Mouse (Mus musculus) liver, embryonic 16.5 days (tissue): ENCODE measurements at regions not wholly inside any gene's neighbourhood (a gene's known extent, or its start where the extent isn't known, plus 50 kb on each side); places are given as distances from the start of the nearest gene placed in this dataset.

Experiments
- ATAC-seq: fragments of 200-750 bp; cut with Nextera tagmentation; 2 replicates; pipeline ENCODE4 v1.8.0; 2017; ENCODE audit warnings: low read depth, mild to moderate bottlenecking, moderate number of reproducible peaks, moderate library complexity
- H3K27ac ChIP-seq: fragments of 300-500 bp; sonication (generic); 2 replicates; pipeline ENCODE4 v1.5.1; 2014; ENCODE audit warnings: mild to moderate bottlenecking, low read length
- H3K27me3 ChIP-seq: fragments of 300-500 bp; sonication (generic); 2 replicates; pipeline ENCODE4 v1.6.1; 2014; ENCODE audit warnings: low read depth, low read length, mixed read lengths; ENCODE audit not compliant: control insufficient read depth, insufficient read depth
- H3K36me3 ChIP-seq: fragments of 300-500 bp; sonication (generic); 2 replicates; pipeline ENCODE4 v1.6.1; 2014; ENCODE audit warnings: mild to moderate bottlenecking; ENCODE audit not compliant: control insufficient read depth, insufficient read depth
- H3K4me1 ChIP-seq: fragments of 300-500 bp; sonication (generic); 2 replicates; pipeline ENCODE4 v1.6.1; 2014; ENCODE audit warnings: low read depth, low read length, mixed read lengths; ENCODE audit not compliant: control insufficient read depth
- H3K4me2 ChIP-seq: fragments of 300-500 bp; sonication (generic); 2 replicates; pipeline ENCODE4 v1.6.1; 2014; ENCODE audit warnings: low read depth, low read length, mixed read lengths
- H3K4me3 ChIP-seq: fragments of 300-500 bp; sonication (generic); 2 replicates; pipeline ENCODE4 v1.5.1; 2014; ENCODE audit warnings: low read depth, mild to moderate bottlenecking, low read length
- H3K9ac ChIP-seq: fragments of 300-500 bp; sonication (generic); 2 replicates; pipeline ENCODE4 v1.6.1; 2014; ENCODE audit warnings: low read depth, low read length
- H3K9me3 ChIP-seq: fragments of 300-500 bp; sonication (generic); replicated peaks from 2 replicates; pipeline ENCODE4 v1.6.1; 2016; ENCODE audit warnings: low read length; ENCODE audit not compliant: control insufficient read depth
- WGBS: fragments of 180-500 bp; shearing (Covaris S2); extraction: QIAGEN DNeasy Blood & Tissue Kit; methylation state at CpG from one replicate; pipeline ENCODE4 v1.1.7; 2014; ENCODE audit not compliant: insufficient replicate concordance; 5-methylcytosine and 5-hydroxymethylcytosine counted together

- WGBS = 11% methylated on average over 14 of the region's 14 CpGs
- Histone ChIP-seq H3K4me1 (no peaks in the 10 kb centered on the region; the same call in 1 of the 2 replicates), H3K4me3 (no peak overlapping the region), H3K9ac (no peak overlapping the region), H3K4me2 (no peak overlapping the region), H3K27ac (peak overlapping the region; percentile 72), H3K9me3 (no peaks in the 10 kb centered on the region), H3K27me3 (no peaks in the 10 kb centered on the region), H3K36me3 (no peaks in the 10 kb centered on the region)
- ATAC-seq = peak; percentile 87
These were observed 183.3 kb upstream of the Gm5148 start for GRCm38 (mm10) chr3:37907432-37908088.

GRCm38 (mm10) chr3:37906806-37907251, 182.5 kb upstream of the Gm5148 start:
- Histone ChIP-seq H3K9ac (no peak overlapping the region), H3K36me3 (no peaks in the 10 kb centered on the region), H3K4me2 (no peak overlapping the region), H3K27me3 (no peaks in the 10 kb centered on the region), H3K27ac (0 out of 2 replicates have a peak overlapping the region, but pooled peaks have one; percentile 7), H3K4me1 (no peaks in the 10 kb centered on the region; the same call in 1 of the 2 replicates), H3K9me3 (no peaks in the 10 kb centered on the region), H3K4me3 (no peak overlapping the region)
- ATAC-seq = no peak
- WGBS = 17% methylated on average over 5 of the region's 5 CpGs

GRCm38 (mm10) chr3:37904188-37904587, 179.9 kb upstream of the Gm5148 start:
- no peak overlapping the region for H3K9ac ChIP-seq
- no peak for ATAC-seq
- no peaks in the 10 kb centered on the region for H3K27me3 ChIP-seq
- H3K4me2 ChIP-seq = no peak overlapping the region
- H3K9me3 ChIP-seq = no peaks in the 10 kb centered on the region
- no peaks in the 10 kb centered on the region; the same call in 1 of the 2 replicates for H3K4me1 ChIP-seq
- no peak overlapping the region for H3K4me3 ChIP-seq
- 24% methylated on average over 3 of the region's 3 CpGs for WGBS
- no peak overlapping the region for H3K27ac ChIP-seq
- no peaks in the 10 kb centered on the region for H3K36me3 ChIP-seq

GRCm38 (mm10) chr3:37903482-37903881, 179.2 kb upstream of the Gm5148 start:
- Histone ChIP-seq H3K27ac (no peak overlapping the region), H3K4me1 (no peaks in the 10 kb centered on the region; the same call in 1 of the 2 replicates), H3K4me3 (no peak overlapping the region), H3K36me3 (no peaks in the 10 kb centered on the region), H3K27me3 (no peaks in the 10 kb centered on the region), H3K9me3 (no peaks in the 10 kb centered on the region), H3K9ac (no peak overlapping the region), H3K4me2 (no peak overlapping the region)
- 38% methylated on average over 3 of the region's 3 CpGs for WGBS
- peak; percentile 49; the same call in 1 of the 2 replicates for ATAC-seq

- no peaks in the 10 kb centered on the region for H3K9me3 ChIP-seq
- no peaks in the 10 kb centered on the region for H3K27me3 ChIP-seq
- 79% methylated on average over 4 of the region's 4 CpGs for WGBS
- H3K27ac ChIP-seq = no peak overlapping the region
- no peak overlapping the region for H3K4me2 ChIP-seq
- H3K4me3 ChIP-seq = no peak overlapping the region
- H3K9ac ChIP-seq = no peak overlapping the region
- no peaks in the 10 kb centered on the region for H3K36me3 ChIP-seq
- no peaks in the 10 kb centered on the region; the same call in 1 of the 2 replicates for H3K4me1 ChIP-seq
- ATAC-seq = no peak
These were observed 178.7 kb upstream of the Gm5148 start for GRCm38 (mm10) chr3:37903021-37903420.

- H3K4me3 ChIP-seq = no peak overlapping the region
- no peak overlapping the region for H3K4me2 ChIP-seq
- H3K4me1 ChIP-seq = no peaks in the 10 kb centered on the region; the same call in 1 of the 2 replicates
These were observed 173.1 kb upstream of the Gm5148 start for GRCm38 (mm10) chr3:37897392-37897791.

GRCm38 (mm10) chr3:37896821-37897311, 172.6 kb upstream of the Gm5148 start:
- H3K4me3 ChIP-seq = no peak overlapping the region
- WGBS = 8% methylated on average over 17 of the region's 17 CpGs
- ATAC-seq = no peak

More at GRCm38 (mm10) chr3:37897392-37897791, 173.1 kb upstream of the Gm5148 start:
- Histone ChIP-seq H3K27ac (no peak overlapping the region), H3K27me3 (no peaks in the 10 kb centered on the region), H3K36me3 (no peaks in the 10 kb centered on the region), H3K9me3 (no peaks in the 10 kb centered on the region; the same call in 1 of the 2 replicates), H3K9ac (no peak overlapping the region)
- WGBS = 30% methylated on average over 3 of the region's 3 CpGs
- no peak for ATAC-seq

GRCm38 (mm10) chr3:37894599-37894998, 170.3 kb upstream of the Gm5148 start:
- no peak overlapping the region for H3K4me2 ChIP-seq
- no peaks in the 10 kb centered on the region; the same call in 1 of the 2 replicates for H3K4me1 ChIP-seq
- no peak overlapping the region for H3K27ac ChIP-seq
- no peaks in the 10 kb centered on the region; the same call in 1 of the 2 replicates for H3K9me3 ChIP-seq
- H3K9ac ChIP-seq = no peak overlapping the region
- no peaks in the 10 kb centered on the region for H3K27me3 ChIP-seq
- H3K4me3 ChIP-seq = no peak overlapping the region
- no peak for ATAC-seq
- 55% methylated on average over 2 of the region's 2 CpGs for WGBS
- H3K36me3 ChIP-seq = no peaks in the 10 kb centered on the region

More at GRCm38 (mm10) chr3:37896821-37897311, 172.6 kb upstream of the Gm5148 start:
- Histone ChIP-seq H3K36me3 (no peaks in the 10 kb centered on the region), H3K27ac (no peak overlapping the region), H3K9me3 (no peaks in the 10 kb centered on the region; the same call in 1 of the 2 replicates), H3K4me2 (peak overlapping the region; percentile 24), H3K27me3 (no peaks in the 10 kb centered on the region), H3K9ac (no peak overlapping the region), H3K4me1 (no peaks in the 10 kb centered on the region; the same call in 1 of the 2 replicates)

GRCm38 (mm10) chr3:37890202-37890601, 165.9 kb upstream of the Gm5148 start:
- Histone ChIP-seq H3K27ac (no peak overlapping the region), H3K4me3 (no peak overlapping the region), H3K9me3 (no peaks in the 10 kb centered on the region; the same call in 1 of the 2 replicates), H3K9ac (no peak overlapping the region), H3K4me2 (no peak overlapping the region), H3K27me3 (no peaks in the 10 kb centered on the region), H3K4me1 (no peaks in the 10 kb centered on the region), H3K36me3 (no peaks in the 10 kb centered on the region)
- 32% methylated on average over 1 of the region's 1 CpGs for WGBS
- ATAC-seq = no peak
